Mouse (Mus musculus) telencephalon, adult 2 months (tissue): ENCODE data around the gene Ccdc47.
A peak's percentile ranks its signal among the peaks of the same experiment; 100 is the strongest.

Source experiments
- DNase-seq: peaks from one replicate; pipeline ENCODE4 v3.0.0-alpha.2; 2011; ENCODE audit warnings: low read depth, low spot score

Ccdc47 gene

DNA sequence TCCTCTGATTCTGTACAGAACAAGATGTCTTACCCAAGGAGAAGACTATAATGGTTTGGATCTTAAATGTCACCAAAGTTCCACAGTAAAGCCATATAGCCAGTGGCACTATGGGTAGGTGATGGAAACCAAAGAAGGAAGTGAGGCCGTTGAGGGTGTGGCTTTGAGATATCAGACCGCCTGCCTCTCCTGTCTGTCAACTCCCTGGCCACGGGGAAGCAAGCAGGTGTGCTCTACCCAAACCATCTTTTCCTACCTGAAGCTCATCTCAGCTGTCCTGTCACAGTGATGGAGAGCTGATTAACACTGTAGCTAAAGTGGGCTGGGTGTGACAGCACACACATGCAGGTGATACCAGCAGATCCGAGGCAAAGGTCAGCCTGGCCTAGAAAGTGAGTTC lies 17.9 kb downstream of the Ccdc47 start:
- no peak for DNase-seq

DNA sequence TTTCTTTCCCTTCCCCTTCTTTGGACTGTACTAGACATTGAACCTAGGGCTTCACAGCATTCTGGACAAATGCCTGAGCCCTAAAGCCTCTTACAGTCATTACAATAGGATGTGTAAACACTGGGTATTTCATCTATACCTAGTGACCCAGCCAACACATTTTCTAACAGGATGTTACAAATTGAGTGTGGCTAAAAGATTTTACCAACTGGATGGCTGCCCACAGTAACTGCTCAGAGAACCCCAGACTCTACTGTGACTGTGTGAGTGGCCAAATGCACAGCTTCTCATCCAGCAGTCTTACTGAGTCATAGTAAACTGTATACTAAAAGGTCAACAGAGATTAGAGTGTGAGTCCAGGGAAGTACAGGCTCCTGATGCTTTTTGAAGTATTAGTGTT lies 20.8 kb downstream of the Ccdc47 start:
- DNase-seq, result no peak

DNA sequence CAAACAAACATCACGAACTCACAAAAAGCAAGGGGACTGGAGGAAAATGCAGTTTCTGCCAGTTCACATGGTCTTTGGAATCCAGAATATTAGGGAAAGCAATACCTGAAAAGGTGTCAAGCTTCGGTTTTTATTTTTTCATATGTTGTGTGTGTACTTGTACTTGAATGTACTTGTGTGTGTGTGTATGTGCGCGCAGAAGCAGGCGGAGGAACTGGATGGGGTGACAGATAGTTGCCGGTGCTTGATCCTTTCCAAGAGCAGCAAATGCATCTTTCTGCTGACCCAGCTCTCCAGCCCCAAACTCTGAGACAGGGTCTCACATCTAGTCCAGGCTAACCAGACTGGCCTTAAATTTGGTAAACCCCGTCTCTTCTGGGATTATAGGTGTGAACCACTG lies 21.3 kb downstream of the Ccdc47 start:
- DNase-seq, result no peak

DNA sequence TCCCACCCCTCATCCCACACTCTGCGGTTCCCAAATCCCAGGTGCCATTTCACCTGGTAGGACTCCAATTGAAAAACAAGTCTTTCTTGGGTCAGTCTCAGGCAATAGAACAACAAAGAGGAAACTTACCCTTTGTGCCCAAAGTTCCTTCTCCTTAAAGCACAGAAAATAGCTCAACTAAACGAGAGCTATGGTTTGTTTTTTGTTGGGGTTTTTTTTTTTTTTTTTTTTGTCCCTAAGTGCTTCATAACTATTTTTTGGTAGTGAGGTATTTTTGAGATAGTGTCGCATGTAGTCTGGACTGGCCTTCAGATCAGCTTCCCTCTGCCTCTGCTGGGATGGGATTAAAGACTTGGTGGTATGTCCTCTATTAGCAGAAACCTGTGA lies 22.0 kb downstream of the Ccdc47 start:
- DNase-seq, result no peak

DNA sequence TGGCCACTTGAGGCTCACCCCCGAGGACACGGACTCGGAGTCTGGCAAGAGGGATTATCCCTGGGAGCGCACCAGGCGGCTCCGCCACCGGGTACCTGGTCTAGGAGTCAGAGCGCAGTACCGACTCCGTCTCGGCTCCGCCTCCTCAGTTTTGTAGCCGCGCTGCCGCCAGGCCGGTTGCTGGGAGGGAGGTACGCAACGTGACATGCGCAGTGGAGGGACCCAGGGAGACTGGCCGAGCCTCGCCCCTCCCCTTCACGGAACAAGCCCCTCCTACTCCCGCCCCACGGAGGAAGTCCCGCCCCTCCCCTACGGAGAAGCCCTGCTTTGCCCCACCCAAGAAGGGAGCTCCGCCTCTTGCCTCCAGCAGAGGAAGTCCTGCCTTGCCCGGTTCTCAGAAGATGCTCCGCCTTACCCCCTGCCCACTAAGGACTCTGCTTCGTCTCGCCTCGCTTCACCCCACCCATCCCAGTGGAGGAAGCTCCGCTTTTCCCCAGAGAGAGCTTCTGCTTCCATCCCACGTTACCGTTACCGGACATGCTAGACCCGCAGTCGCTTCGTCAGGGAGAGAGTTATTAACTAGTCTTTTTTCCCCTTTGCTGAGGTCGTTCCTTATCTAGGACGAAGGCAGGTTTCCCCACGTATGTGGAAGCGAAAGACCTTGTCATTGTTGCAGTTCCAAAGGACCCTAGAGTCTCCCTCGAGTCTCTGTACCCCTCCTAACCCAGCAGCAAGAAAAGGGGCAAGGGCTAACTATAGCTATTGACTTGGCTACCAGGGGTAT lies 22.6 kb downstream of the Ccdc47 start:
- DNase-seq, result peak; percentile 98

DNA sequence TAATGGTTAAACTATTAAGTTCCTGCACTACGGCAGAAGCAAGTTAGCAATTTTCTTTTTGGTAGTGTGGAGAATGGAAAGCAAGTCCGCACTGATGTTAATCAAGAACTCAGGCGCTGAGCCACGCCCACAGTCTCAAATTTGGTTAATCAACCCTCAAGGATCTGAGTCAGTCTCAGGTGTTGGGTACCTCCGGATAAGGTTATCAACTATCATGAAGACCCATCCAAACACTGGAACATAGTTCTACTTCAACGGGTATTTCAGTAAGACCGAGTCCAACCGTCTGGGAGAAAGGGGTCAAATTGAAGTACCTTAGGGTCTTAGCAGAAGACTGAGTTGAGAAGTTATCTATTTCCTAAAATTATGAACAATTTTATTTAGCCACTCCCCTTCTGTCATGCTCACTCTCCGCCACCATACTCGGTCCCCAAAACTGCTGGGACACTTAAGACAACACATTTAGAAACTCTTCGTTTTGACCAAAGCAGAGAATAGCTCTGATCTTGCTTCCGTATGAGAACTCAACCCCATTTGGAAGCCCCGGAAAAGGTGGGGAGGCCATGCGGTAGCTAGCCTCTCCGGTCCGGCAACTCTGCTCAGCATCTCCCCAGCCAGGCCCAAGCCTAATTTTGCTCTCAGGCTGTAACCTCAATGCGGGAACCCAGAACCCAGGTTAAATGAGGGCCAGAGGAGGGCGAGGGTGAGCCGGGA lies 23.3 kb downstream of the Ccdc47 start:
- DNase-seq, result no peak

DNA sequence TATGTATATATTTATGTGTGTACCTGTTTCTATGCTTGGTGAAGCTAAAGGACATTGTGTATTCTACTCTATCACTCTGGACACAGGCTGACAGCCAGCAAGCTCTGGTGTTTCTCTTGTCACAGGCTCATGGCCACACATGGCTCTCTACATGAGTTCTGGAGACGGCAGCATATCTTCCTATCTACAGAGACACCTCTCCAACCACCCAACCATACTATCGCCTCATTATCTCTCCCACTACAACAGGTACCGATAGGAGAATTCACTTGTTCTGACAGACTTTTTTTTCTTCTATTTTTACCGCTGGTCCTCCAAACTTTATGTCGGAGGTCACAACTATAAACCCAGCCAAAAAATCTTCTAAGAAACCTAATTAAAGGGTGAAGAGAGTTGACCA lies 23.9 kb downstream of the Ccdc47 start:
- no peak for DNase-seq

DNA sequence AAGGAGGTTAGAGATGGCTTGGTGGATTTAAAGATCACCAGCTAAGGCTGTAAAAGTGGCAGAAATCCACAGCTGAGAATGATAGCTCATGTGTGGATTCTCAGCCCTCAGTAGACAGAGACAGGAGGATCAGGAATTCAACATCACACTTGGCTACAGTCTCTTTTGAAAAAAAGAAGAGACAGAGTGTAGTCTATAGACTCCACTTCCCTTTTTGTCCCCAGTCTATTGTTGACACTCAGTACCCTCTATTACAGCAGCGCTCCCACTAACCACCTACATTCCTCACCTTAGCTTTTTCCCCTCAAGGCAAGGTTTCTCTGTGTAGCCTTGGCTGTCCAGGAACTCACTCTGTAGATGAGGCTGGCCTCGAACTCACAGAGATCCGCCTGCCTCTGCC lies 24.4 kb downstream of the Ccdc47 start:
- DNase-seq, result no peak

DNA sequence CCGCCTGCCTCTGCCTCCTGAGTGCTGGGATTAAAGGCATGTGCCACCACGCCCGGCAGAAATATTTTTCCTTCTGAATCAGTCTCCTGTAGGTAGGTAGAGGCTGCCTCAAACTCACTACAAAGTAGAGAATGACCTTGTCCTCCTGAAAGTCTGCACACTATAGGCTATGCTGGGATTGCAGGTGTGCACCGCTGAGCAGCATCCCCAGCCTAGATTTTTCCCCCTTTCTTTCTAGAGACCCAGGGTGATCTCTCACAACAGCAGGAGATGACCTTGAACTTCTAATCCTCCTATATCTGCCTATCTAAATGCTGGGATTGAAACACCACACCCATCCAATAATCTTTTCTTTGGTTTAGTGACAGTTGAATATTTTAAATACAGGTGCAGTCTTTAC lies 28.8 kb downstream of the Ccdc47 start:
- DNase-seq, result no peak

DNA sequence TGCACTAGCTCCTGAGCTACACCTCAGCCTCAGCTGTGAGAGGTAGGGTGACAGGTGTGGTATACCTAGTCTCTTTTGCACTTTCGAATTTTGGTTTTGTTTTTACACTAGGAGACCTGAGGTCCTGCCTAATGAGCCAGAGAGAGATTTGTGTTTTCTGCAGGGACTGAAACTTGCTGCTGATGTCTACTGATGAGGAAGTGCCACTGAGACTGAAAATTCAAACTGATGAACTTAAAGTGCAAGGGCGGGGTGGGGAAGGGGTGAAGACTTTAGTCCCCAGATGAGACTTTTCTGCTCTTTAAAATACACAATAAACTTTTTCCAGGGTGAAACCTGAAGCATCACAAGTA lies 35.7 kb downstream of the Ccdc47 start:
- no peak for DNase-seq

DNA sequence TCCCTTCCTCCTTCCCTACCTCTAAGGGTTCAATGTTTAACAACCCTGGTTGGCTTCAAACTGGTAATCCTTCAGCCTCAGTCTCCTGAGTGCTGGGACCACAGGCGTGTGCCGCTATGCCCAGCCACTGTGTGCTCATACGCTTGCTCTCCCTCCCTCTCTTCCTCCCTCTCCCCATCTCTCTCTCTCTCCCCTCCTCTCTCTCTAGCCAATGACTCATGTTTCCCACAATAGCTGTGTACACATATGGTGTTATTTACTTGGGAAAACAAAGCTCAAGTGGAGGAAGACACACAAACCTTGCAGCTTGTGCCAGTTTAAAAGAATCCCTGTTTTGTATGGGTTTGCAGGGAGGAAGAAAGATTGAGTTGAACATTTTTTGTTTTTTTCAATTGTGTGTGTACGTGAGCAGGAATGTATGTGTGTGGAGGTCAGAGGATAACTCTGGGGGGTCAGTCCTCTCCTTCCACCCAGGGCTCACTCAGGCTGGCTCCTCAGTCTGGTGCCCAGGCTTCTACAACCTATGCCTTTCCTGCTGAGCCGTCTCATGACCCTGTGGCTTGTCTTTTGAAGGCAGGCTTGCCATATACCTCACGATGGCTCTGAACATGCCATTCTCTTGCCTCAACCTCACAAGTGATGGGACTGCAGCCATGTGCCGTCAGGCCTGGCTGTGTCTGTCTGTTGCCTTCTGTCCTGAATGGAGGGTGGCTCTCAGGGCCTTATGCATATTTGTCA lies 36.3 kb downstream of the Ccdc47 start:
- DNase-seq, result peak; percentile 74

DNA sequence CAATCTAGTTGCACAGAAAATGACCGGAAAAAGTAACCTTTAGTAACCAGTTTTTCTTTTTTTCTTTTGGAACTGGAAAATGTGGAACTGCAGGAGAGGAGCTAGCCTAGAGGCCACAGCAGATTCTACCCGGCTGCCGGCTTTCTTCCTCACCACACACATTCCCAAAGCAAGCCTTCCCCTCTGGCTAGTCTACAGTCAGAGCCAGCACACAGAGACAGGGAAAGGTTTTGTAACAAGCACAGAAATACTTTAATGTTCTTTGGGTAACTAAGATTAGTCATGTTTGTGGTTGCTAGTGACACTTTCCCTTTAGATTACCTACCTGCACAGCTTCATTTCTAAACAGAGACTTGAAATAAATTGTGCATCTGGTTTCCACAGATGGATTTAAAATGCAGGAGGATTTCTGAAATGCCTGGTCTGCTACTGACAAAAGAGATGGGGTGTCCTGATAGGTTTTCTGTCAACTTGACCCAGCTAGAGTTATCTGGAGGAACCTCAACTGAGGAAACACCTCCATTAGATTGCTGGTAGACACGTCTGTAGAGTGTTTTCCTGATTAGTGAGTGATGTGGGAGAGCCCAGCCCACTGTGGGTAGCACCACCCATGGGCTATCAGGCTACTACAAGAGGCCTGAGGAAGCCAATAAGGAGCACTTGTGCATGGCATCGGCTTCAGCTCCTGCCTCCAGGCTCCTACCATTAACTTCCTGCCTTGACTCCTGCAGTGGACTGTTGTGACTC lies 37.9 kb downstream of the Ccdc47 start:
- no peak for DNase-seq

DNA sequence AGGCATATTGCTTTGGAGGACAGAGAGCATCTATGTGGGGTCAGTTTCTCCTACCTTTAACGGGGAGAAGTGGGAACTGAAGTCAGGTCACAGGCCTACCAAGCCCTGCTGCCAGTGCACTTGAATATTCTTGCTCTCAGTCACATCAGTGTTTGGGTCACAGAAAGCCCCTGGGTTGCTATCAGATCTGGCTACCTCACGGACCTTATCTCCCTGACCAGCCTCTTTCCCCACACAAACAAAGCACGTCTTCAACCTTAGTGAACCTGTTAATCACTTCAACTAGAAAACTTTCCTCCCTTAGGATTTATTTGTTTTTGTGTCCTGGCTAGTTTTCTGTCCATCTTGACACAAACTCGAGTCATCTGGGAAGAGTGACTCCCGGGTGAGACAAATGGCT lies 39.8 kb downstream of the Ccdc47 start:
- no peak for DNase-seq

DNA sequence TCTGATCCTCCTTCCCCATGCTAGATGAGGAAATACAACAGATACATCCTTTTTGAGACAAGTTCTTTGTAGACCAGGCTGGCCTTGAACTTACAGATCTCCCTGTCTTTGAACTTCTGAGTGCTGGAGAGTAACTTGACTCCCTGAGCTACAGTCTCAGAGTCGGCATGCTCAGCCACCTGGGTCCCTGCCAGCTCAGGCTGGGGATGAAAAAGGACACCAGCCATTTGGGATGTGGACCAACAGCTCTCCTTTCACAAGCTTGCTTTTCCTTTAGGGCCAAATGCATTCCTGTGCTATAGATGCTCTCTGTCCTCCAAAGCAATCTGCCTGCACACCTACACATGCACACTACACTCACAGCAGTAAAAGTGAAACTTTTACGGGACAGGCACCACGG lies 41.1 kb downstream of the Ccdc47 start:
- no peak for DNase-seq

DNA sequence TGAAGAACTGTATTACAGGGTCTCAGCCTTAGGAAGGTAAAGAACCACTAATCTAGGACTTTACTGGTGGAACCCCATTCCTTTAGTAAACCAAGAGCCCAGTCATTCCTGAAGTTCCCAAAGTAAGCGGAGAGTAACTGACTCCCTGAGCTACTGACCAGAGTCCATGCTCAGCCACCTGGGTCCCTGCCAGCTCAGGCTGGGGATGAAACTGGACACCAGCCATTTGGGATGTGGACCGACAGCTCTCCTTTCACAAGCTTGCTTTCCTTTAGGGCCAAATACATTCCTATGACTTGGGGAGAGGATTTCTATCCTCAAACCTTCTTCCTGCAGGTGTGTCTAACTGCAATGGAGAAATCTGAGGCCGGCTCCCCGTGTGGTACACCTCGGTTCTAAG lies 41.8 kb downstream of the Ccdc47 start:
- DNase-seq, result no peak

DNA sequence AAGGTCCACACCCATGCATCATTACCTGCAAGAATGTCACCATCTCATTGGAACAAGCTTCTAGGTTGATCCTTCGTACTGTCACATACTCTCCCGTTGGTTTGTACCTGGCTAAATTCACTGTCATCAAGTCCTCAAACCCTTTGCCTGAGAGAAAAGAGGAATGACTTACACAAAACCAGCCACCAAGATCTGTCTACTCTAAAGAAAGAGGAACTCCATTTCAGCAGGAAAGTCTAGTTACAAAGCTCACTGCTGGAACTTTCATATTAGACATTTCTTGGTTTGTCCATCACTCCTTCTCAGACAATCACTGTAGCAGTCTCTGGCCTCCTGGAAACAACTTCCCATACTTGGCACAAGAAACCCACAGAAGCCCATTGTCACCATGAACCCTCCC lies 42.9 kb downstream of the Ccdc47 start:
- no peak for DNase-seq

DNA sequence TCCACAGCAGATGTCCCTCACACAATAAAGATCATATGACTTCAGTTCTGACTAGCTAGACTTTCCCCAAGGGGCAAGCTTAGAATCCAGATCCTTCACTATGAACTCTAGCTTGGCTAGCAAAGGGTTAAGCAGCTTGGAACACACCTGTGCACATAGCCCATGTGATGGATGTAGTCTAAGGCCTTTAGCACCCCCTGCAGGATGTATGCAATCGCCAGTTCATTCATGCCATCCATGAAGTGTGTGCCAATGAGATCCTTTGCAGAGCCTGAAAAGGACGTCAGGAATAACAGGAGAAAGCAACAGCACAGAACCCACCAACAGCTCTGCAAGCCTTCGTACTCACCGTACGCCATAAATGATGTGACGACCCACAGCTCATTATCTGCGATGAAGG lies 45.3 kb downstream of the Ccdc47 start:
- DNase-seq, result no peak

DNA sequence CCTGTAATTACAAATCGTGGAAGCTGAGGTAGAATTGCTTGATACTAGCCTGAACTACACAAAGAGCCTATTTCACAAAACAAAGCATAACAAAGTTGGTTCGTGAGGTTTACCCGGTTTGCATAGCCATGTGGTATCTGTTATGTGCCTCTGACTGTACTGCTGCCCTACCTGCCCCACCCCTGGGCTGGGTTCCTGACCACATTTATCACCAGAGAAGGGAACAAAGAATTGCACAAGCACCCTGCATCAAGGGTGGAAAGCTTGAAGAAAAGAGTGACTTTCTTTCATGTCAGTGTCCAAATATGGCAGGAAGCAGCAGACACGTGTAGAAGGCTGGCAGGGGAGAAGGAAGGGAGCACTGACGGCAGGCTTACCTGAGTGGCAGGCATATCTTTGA lies 48.7 kb downstream of the Ccdc47 start:
- no peak for DNase-seq

DNA sequence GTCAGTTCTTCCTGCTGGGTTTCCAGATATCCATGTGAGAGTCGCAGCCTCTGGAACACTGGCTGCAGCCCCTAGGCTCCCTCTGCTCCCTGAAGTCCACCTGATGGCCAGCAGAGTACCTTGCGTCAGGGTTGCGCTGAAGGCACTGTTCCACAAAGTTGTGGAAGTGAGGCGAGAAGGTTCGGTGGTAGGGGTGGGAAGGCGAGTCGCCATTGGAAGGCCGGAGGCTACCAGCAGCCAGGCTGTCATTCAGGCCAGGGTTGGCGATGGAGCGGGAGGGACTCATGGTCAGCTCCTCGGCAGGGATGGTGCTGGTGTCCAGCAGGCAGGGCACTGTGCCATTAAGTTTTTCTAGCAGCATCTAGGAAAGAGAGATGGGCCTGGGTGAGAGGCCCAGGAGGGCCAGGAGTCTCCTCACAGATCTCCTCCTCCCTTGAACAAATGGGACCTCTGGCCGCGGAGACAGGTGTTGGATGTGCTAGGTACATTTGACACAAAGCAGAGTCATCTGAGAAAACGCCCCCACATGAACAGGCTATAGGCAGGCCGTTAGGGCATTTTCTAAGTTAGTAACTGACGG lies 51.5 kb downstream of the Ccdc47 start:
- no peak for DNase-seq

DNA sequence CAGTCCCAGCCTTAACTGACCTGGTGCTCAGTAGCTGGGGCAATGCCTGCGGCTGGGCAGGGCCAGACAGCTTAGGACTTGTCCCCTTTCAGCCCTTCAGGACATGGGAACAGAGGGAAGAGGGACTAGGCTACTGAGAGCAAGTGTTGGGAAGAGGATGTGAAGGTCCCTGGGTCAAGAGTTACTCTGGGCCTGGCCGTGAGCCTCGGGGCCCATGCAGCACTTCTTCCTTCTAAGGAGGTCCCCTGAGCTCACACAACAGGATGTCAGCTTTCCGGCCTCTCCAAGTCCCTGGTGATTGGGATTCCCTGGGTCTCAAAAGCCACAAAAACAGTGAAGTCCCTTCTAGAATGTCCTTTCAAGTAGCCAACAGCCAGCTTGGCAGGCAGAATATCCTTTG lies 52.6 kb downstream of the Ccdc47 start:
- no peak for DNase-seq

DNA sequence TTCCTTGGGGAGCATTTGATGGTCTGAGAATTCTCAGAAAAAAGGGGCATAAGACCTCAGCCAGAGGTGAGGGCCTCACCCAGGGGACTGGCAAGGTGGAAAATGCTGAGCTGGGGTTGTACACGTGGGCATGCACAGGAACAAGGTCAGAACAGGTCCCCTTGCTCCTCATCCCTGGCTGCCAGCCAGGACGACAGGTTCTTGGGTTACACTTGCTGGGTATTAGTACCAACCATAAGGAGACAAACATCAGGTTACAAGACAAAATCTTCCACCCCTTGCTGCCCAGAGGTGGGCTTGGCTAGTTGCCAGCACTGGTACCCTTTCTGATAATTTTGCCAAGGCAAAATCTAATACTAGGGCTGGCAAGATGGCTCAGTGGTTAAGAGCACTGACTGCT lies 53.9 kb downstream of the Ccdc47 start:
- no peak for DNase-seq
